Mouse (Mus musculus) CH12.LX (cell line): Measurements from ENCODE around the gene Elavl3. TPM values are rescaled to one million over a fixed set of nuclear protein-coding genes. Genes with fewer than 3 reads are reported as not detected.

ENCODE experiments used
- DNase-seq: peaks from one replicate; pipeline ENCODE4 v3.0.0-alpha.2; 2013; ENCODE audit errors: extremely low read depth
- H3K27ac ChIP-seq: 2 replicates; pipeline ENCODE4 v1.5.1; 2012; ENCODE audit warnings: low read depth, mild to moderate bottlenecking, control low read depth, moderate library complexity; ENCODE audit not compliant: insufficient read depth
- H3K27me3 ChIP-seq: replicated peaks from 2 replicates; pipeline ENCODE3; 2012; ENCODE audit warnings: inconsistent platforms
- H3K36me3 ChIP-seq, 2 experiments: replicated peaks in 1 of 2; 2 replicates each; pipeline versions ENCODE3 to v1.6.1; 2012; ENCODE audit warnings: inconsistent platforms in 1 of 2, low read length in 1 of 2, mild to moderate bottlenecking in 1 of 2, mixed read lengths in 1 of 2, moderate library complexity in 1 of 2; ENCODE audit not compliant: control insufficient read depth in 1 of 2, insufficient read depth in 1 of 2
- H3K4me1 ChIP-seq, 2 experiments: 2 replicates each; pipeline ENCODE4 v1.6.1; 2012; ENCODE audit warnings: inconsistent platforms in 1 of 2, moderate library complexity in 1 of 2; ENCODE audit not compliant: insufficient read depth in 2 of 2, control insufficient read depth in 1 of 2
- H3K4me2 ChIP-seq: 2 replicates; pipeline ENCODE4 v1.6.1; 2012; ENCODE audit warnings: low read depth, mild to moderate bottlenecking, control low read depth; ENCODE audit not compliant: poor library complexity, insufficient read depth, severe bottlenecking
- H3K4me3 ChIP-seq, 3 experiments: fragments of 150-350 bp in 1 of 3; sonication (generic) in 1 of 3; replicated peaks in 1 of 3; 2 replicates each; pipeline versions ENCODE3 to v1.5.1; 2011 to 2012; ENCODE audit warnings: low read depth in 2 of 3, low read length in 2 of 3, mild to moderate bottlenecking in 2 of 3, moderate library complexity in 2 of 3, control low read depth in 1 of 3, improper control_type of control experiment in 1 of 3, inconsistent platforms in 1 of 3, mixed read lengths in 1 of 3; ENCODE audit not compliant: poor library complexity in 1 of 3
- H3K79me2 ChIP-seq: replicated peaks from 2 replicates; pipeline ENCODE4 v1.6.1; 2012; ENCODE audit warnings: mild to moderate bottlenecking, moderate library complexity; ENCODE audit not compliant: control insufficient read depth, poor library complexity, insufficient read depth, severe bottlenecking; ENCODE audit errors: extremely low read depth
- H3K9ac ChIP-seq: 2 replicates; pipeline ENCODE4 v1.6.1; 2012; ENCODE audit warnings: low read depth, mild to moderate bottlenecking, control low read depth, moderate library complexity; ENCODE audit not compliant: insufficient read depth
- H3K9me3 ChIP-seq: replicated peaks from 2 replicates; pipeline ENCODE3; 2012; ENCODE audit warnings: low read length, inconsistent platforms, mixed read lengths
- E2F4 ChIP-seq: IDR thresholded peaks from 2 replicates; pipeline ENCODE4 v1.6.1; 2011; ENCODE audit warnings: low read depth, low read length, improper control_type of control experiment; ENCODE audit not compliant: insufficient replicate concordance
- EP300 ChIP-seq: IDR thresholded peaks from 2 replicates; pipeline ENCODE4 v1.6.1; 2011; ENCODE audit warnings: low read length, improper control_type of control experiment
- ETS1 ChIP-seq: conservative IDR thresholded peaks from 2 replicates; pipeline ENCODE4 v1.6.1; 2012; ENCODE audit warnings: low read depth, mild to moderate bottlenecking, inconsistent platforms, low read length, improper control_type of control experiment, moderate library complexity
- IRF4 ChIP-seq: IDR thresholded peaks from 2 replicates; pipeline ENCODE4 v1.6.1; 2014; ENCODE audit warnings: low read depth, mild to moderate bottlenecking, inconsistent platforms, low read length, improper control_type of control experiment
- JUN ChIP-seq: IDR thresholded peaks from 2 replicates; pipeline ENCODE4 v1.6.1; 2011; ENCODE audit warnings: low read depth, mild to moderate bottlenecking, low read length, improper control_type of control experiment, moderate library complexity; ENCODE audit not compliant: insufficient read depth
- JUND ChIP-seq: conservative IDR thresholded peaks from 2 replicates; pipeline ENCODE4 v1.6.1; 2011; ENCODE audit warnings: low read depth, low read length, improper control_type of control experiment
- KAT2A ChIP-seq: IDR thresholded peaks from 2 replicates; pipeline ENCODE4 v1.6.1; 2012; ENCODE audit warnings: low read length, improper control_type of control experiment, inconsistent platforms; ENCODE audit not compliant: insufficient replicate concordance
- MAFK ChIP-seq: IDR thresholded peaks from 2 replicates; pipeline ENCODE4 v1.6.1; 2011; ENCODE audit warnings: low read length, improper control_type of control experiment; ENCODE audit not compliant: insufficient replicate concordance
- MAZ ChIP-seq: IDR thresholded peaks from 2 replicates; pipeline ENCODE4 v1.6.1; 2012; ENCODE audit warnings: low read depth, mild to moderate bottlenecking, inconsistent platforms, low read length, improper control_type of control experiment, moderate library complexity
- MXI1 ChIP-seq: IDR thresholded peaks from 2 replicates; pipeline ENCODE4 v1.6.1; 2011; ENCODE audit warnings: mild to moderate bottlenecking, low read depth, low read length, improper control_type of control experiment
- MYC ChIP-seq: IDR thresholded peaks from 2 replicates; pipeline ENCODE4 v1.6.1; 2011; ENCODE audit warnings: low read depth, mild to moderate bottlenecking, improper control_type of control experiment, low read length
- POLR2A ChIP-seq: IDR thresholded peaks from 2 replicates; pipeline ENCODE4 v1.6.1; 2011; ENCODE audit warnings: low read depth, mild to moderate bottlenecking, improper control_type of control experiment, low read length
- POLR2AphosphoS2 ChIP-seq: IDR thresholded peaks from 2 replicates; pipeline ENCODE4 v1.6.1; 2011; ENCODE audit warnings: low read depth, low read length, improper control_type of control experiment
- RAD21 ChIP-seq: IDR thresholded peaks from 2 replicates; pipeline ENCODE4 v1.6.1; 2011; ENCODE audit warnings: low read depth, mild to moderate bottlenecking, low read length, improper control_type of control experiment, moderate library complexity
- RCOR1 ChIP-seq: conservative IDR thresholded peaks from 2 replicates; pipeline ENCODE4 v1.6.1; 2012; ENCODE audit warnings: low read depth, mild to moderate bottlenecking, inconsistent platforms, low read length, improper control_type of control experiment
- UBTF ChIP-seq: IDR thresholded peaks from 2 replicates; pipeline ENCODE4 v1.6.1; 2012; ENCODE audit warnings: low read depth, mild to moderate bottlenecking, inconsistent platforms, low read length, improper control_type of control experiment, moderate library complexity
- USF1 ChIP-seq: IDR thresholded peaks from 2 replicates; pipeline ENCODE4 v1.6.1; 2014; ENCODE audit warnings: low read depth, mild to moderate bottlenecking, inconsistent platforms, low read length, improper control_type of control experiment
- USF2 ChIP-seq: conservative IDR thresholded peaks from 2 replicates; pipeline ENCODE4 v1.6.1; 2011; ENCODE audit warnings: low read depth, low read length, improper control_type of control experiment
- dilution Hi-C: fragments of 300-500 bp; cut with MboI; formaldehyde crosslinking; loops from 2 replicates; pipeline ENCODE4 v1.14.3; 2020; ENCODE audit warnings: low sequenced_read_pairs; ENCODE audit not compliant: extremely low pct_unique_long_range_greater_than_20kb, extremely low pct_ligation_motif_present
- in situ Hi-C: fragments of 300-500 bp; cut with MboI; formaldehyde crosslinking; loops from 3 replicates; pipeline ENCODE4 v1.14.3; 2019; ENCODE audit warnings: low sequenced_read_pairs, low pct_ligation_motif_present, low pct_unique_long_range_greater_than_20kb, mixed read lengths
- polyA plus RNA-seq: library from polyadenylated mRNA; unstranded; fragments of >175 nt; gene quantifications from 2 replicates; pipeline ENCODE4 v1.2.1, GENCODE M21; 2012; ENCODE audit warnings: low read depth; ENCODE audit not compliant: insufficient read length
- total RNA-seq, 2 experiments: library from RNA; depleted of rRNA; stranded (reverse); fragments of 300-350 nt in 1 of 2; fragments of >200 nt in 1 of 2; gene quantifications; 2 replicates each; pipeline ENCODE4 v1.2.3; 2012 to 2014

Elavl3 gene
- total and polyA plus RNA-seq, 3 experiments: 0.04 to 0.06 TPM; not detected in 1

- TF ChIP-seq E2F4 (no peak), MYC (peak; percentile 89), MAZ (peak; percentile 43; the same call in 1 of the 2 replicates), USF2 (peak; percentile 99), MAFK (no peak), IRF4 (peak; percentile 69; the same call in 1 of the 2 replicates), JUND (no peak), POLR2AphosphoS2 (peak; percentile 74; the same call in 1 of the 2 replicates), UBTF (no peak), RAD21 (no peak), USF1 (peak; percentile 100), ETS1 (0 out of 2 replicates have a peak, but pooled peaks have one; percentile 15), EP300 (no peak), POLR2A (peak; percentile 89)
These were observed 49.3 kb downstream of the Elavl3 start, which contains the start of the genes Ccdc151 and Prkcsh (continued) for GRCm38 (mm10) chr9:22002194-22003162.

- Histone ChIP-seq H3K27ac (no peak overlapping the region), H3K36me3 (peaks cover 26 to 30% of the 10 kb centered on the region in 2 experiments), H3K9ac (no peak overlapping the region), H3K9me3 (no peaks in the 10 kb centered on the region), H3K4me1 (peaks cover 8 to 36% of the 10 kb centered on the region in 2 experiments), H3K4me2 (no peak overlapping the region), H3K4me3 (no peak overlapping the region), H3K27me3 (peaks cover 27% of the 10 kb centered on the region), H3K79me2 (peaks cover 13% of the 10 kb centered on the region; the same call in 1 of the 2 replicates)
- in situ Hi-C loops (loop anchor here (5.0 kb wide), 1 partner anchor 39 kb away; the partner anchor contains the start of gene Epor), dilution Hi-C loops (no loop called here)
- no peak for TF ChIP-seq JUN
- no peak for TF ChIP-seq USF1
- no peak for TF ChIP-seq RAD21
- no peak for TF ChIP-seq RCOR1
- no peak for TF ChIP-seq EP300
- no peak for TF ChIP-seq MXI1
- no peak for TF ChIP-seq JUND
- no peak for TF ChIP-seq MYC
- no peak for TF ChIP-seq KAT2A
- DNase-seq: no peak
These were observed 50.2 kb downstream of the Elavl3 start for GRCm38 (mm10) chr9:22001633-22002032.
